Mouse (Mus musculus): ENCODE results near the gene Polk. TPM values are rescaled to one million over a fixed set of nuclear protein-coding genes. Genes with fewer than 3 reads are reported as not detected.

Polk gene
- polyA plus RNA-seq, 2 experiments = 9.6 to 9.8 TPM

- H3K9ac ChIP-seq (ENCODE audit: low read depth, low read length, severe bottlenecking) = no peak overlapping the region
- H3K36me3 ChIP-seq (ENCODE audit: control insufficient read depth, insufficient read depth, low read length) = no peaks in the 10 kb centered on the region; the same call in 1 of the 2 replicates
- no peak for DNase-seq (ENCODE audit: low spot score)
- no peak for ATAC-seq (ENCODE audit: low FRiP score, low read depth)
- no peak overlapping the region for H3K27ac ChIP-seq (replicated peaks; ENCODE audit: low read depth, low read length)
- H3K9me3 ChIP-seq (ENCODE audit: control insufficient read depth, low read length) = no peaks in the 10 kb centered on the region
- peaks cover 5% of the 10 kb centered on the region; the same call in 1 of the 2 replicates for H3K4me1 ChIP-seq (ENCODE audit: control insufficient read depth, insufficient read depth, low read length)
- H3K4me3 ChIP-seq (replicated peaks; ENCODE audit: low read length) = no peak overlapping the region
- 99% methylated on average over 3 of the region's 3 CpGs for WGBS
- TF ChIP-seq POLR2A (IDR thresholded peaks at IDR 0.05; ENCODE audit: borderline replicate concordance, extremely low read depth, insufficient read depth, insufficient read length) = no peak
- H3K27me3 ChIP-seq (ENCODE audit: control insufficient read depth, insufficient read depth, low read length) = no peaks in the 10 kb centered on the region
- no peak overlapping the region for H3K4me2 ChIP-seq (replicated peaks; ENCODE audit: low read depth, low read length, severe bottlenecking)
These were observed 12.7 kb upstream of the Polk start for GRCm38 (mm10) chr13:96555099-96555498.

GRCm38 (mm10) chr13:96547941-96548340 lies 5.6 kb upstream of the Polk start:
- Histone ChIP-seq H3K36me3 (ENCODE audit: control insufficient read depth, insufficient read depth, low read length) (0 out of 2 replicates have a peak, but pooled peaks cover 3% of the 10 kb centered on the region), H3K27me3 (ENCODE audit: control insufficient read depth, insufficient read depth, low read length) (no peaks in the 10 kb centered on the region), H3K4me3 (replicated peaks; ENCODE audit: low read length) (no peak overlapping the region), H3K9ac (ENCODE audit: low read depth, low read length, severe bottlenecking) (no peak overlapping the region), H3K4me2 (replicated peaks; ENCODE audit: low read depth, low read length, severe bottlenecking) (no peak overlapping the region), H3K27ac (replicated peaks; ENCODE audit: low read depth, low read length) (no peak overlapping the region), H3K9me3 (ENCODE audit: control insufficient read depth, low read length) (no peaks in the 10 kb centered on the region), H3K4me1 (ENCODE audit: control insufficient read depth, insufficient read depth, low read length) (0 out of 2 replicates have a peak, but pooled peaks cover 2% of the 10 kb centered on the region)
- TF ChIP-seq POLR2A (IDR thresholded peaks at IDR 0.05; ENCODE audit: borderline replicate concordance, extremely low read depth, insufficient read depth, insufficient read length) = no peak
- ATAC-seq (ENCODE audit: low FRiP score, low read depth) (no peak), DNase-seq (ENCODE audit: low spot score) (no peak)
- WGBS = 73% methylated on average over 4 of the region's 4 CpGs

- WGBS = 79% methylated on average over 1 of the region's 1 CpGs
These were observed 4.9 kb upstream of the Polk start for GRCm38 (mm10) chr13:96547250-96547649.

GRCm38 (mm10) chr13:96544506-96544905 lies 2.1 kb upstream of the Polk start:
- Histone ChIP-seq H3K36me3 (ENCODE audit: control insufficient read depth, insufficient read depth, low read length) (0 out of 2 replicates have a peak, but pooled peaks cover 3% of the 10 kb centered on the region), H3K4me2 (replicated peaks; ENCODE audit: low read depth, low read length, severe bottlenecking) (no peak overlapping the region), H3K4me3 (replicated peaks; ENCODE audit: low read length) (no peak overlapping the region), H3K4me1 (ENCODE audit: control insufficient read depth, insufficient read depth, low read length) (0 out of 2 replicates have a peak, but pooled peaks cover 2% of the 10 kb centered on the region), H3K9me3 (ENCODE audit: control insufficient read depth, low read length) (no peaks in the 10 kb centered on the region), H3K9ac (ENCODE audit: low read depth, low read length, severe bottlenecking) (no peak overlapping the region), H3K27ac (replicated peaks; ENCODE audit: low read depth, low read length) (no peak overlapping the region), H3K27me3 (ENCODE audit: control insufficient read depth, insufficient read depth, low read length) (no peaks in the 10 kb centered on the region)
- 69% methylated on average over 2 of the region's 2 CpGs for WGBS
- no peak for DNase-seq (ENCODE audit: low spot score)
- TF ChIP-seq POLR2A (IDR thresholded peaks at IDR 0.05; ENCODE audit: borderline replicate concordance, extremely low read depth, insufficient read depth, insufficient read length) = no peak
- no peak for ATAC-seq (ENCODE audit: low FRiP score, low read depth)

More at GRCm38 (mm10) chr13:96547250-96547649, 4.9 kb upstream of the Polk start:
- Histone ChIP-seq H3K4me2 (replicated peaks; ENCODE audit: low read depth, low read length, severe bottlenecking) (no peak overlapping the region), H3K4me1 (ENCODE audit: control insufficient read depth, insufficient read depth, low read length) (0 out of 2 replicates have a peak, but pooled peaks cover 2% of the 10 kb centered on the region), H3K4me3 (replicated peaks; ENCODE audit: low read length) (no peak overlapping the region), H3K27ac (replicated peaks; ENCODE audit: low read depth, low read length) (no peak overlapping the region), H3K36me3 (ENCODE audit: control insufficient read depth, insufficient read depth, low read length) (0 out of 2 replicates have a peak, but pooled peaks cover 3% of the 10 kb centered on the region), H3K27me3 (ENCODE audit: control insufficient read depth, insufficient read depth, low read length) (no peaks in the 10 kb centered on the region), H3K9ac (ENCODE audit: low read depth, low read length, severe bottlenecking) (no peak overlapping the region), H3K9me3 (ENCODE audit: control insufficient read depth, low read length) (no peaks in the 10 kb centered on the region)
- no peak for TF ChIP-seq POLR2A (IDR thresholded peaks at IDR 0.05; ENCODE audit: borderline replicate concordance, extremely low read depth, insufficient read depth, insufficient read length)
- DNase-seq (ENCODE audit: low spot score) (no peak), ATAC-seq (ENCODE audit: low FRiP score, low read depth) (no peak)

GRCm38 (mm10) chr13:96542901-96543891 lies 817 bp upstream of the Polk start:
- DNase-seq (ENCODE audit: low spot score) (no peak), ATAC-seq (ENCODE audit: low FRiP score, low read depth) (peak; percentile 64)
- H3K9me3 ChIP-seq (ENCODE audit: control insufficient read depth, low read length) = no peaks in the 10 kb centered on the region
- H3K27ac ChIP-seq (replicated peaks; ENCODE audit: low read depth, low read length) = peak overlapping the region; percentile 89
- under 1% methylated on average over 55 of the region's 73 CpGs for WGBS
- TF ChIP-seq POLR2A (IDR thresholded peaks at IDR 0.05; ENCODE audit: borderline replicate concordance, extremely low read depth, insufficient read depth, insufficient read length) = no peak
- H3K4me1 ChIP-seq (ENCODE audit: control insufficient read depth, insufficient read depth, low read length) = 0 out of 2 replicates have a peak, but pooled peaks cover 2% of the 10 kb centered on the region
- peak overlapping the region; percentile 81 for H3K4me2 ChIP-seq (replicated peaks; ENCODE audit: low read depth, low read length, severe bottlenecking)
- H3K9ac ChIP-seq (ENCODE audit: low read depth, low read length, severe bottlenecking) = peak overlapping the region; percentile 91
- H3K36me3 ChIP-seq (ENCODE audit: control insufficient read depth, insufficient read depth, low read length) = no peaks in the 10 kb centered on the region
- H3K4me3 ChIP-seq (replicated peaks; ENCODE audit: low read length) = peak overlapping the region; percentile 95
- no peaks in the 10 kb centered on the region for H3K27me3 ChIP-seq (ENCODE audit: control insufficient read depth, insufficient read depth, low read length)
